Comparison of ENCODE assay signal across 11 mouse cellular contexts in the genomic region with DNA sequence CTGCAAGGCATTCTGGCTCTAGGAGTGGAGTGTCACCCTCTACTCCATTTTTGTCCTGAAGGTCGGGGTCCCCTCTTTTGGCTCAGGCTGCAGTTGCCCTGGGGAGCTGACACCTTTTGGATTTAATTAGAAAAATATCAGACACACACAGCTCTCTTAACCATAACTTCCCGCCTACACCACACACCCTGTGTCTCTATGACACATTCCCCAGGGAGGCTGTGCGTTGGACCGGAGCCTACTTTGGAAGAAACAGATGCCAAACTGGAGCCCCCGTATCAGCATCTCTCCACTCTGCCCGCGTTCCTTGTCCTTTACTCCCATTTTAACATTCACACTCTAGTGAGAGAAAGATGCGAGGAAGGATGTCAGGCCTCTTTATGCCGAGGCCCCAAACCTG. TPM values are rescaled to one million over a fixed set of nuclear protein-coding genes. Genes with fewer than 3 reads are reported as not detected.
DNase-seq lines count a peak whose midpoint lies in the region; ATAC-seq and TF ChIP-seq lines count a peak whose summit lies in the region.
"Had no signal": no experiment of that assay in that cellular context is flagged by ENCODE, and none has a peak within 500 bp of the region (broad histone marks: within the 10 kb centered on the region; RNA-seq: fewer than 3 reads in every experiment).

No protein-coding gene starts in this region.

- 0 out of 2 replicates have a peak overlapping the region, but pooled peaks have one; percentile 17 for H3K4me2 ChIP-seq in forebrain, embryonic 13.5 days
- H3K4me2 ChIP-seq in midbrain, postnatal 0 days (ENCODE audit: low read depth, low read length, poor library complexity, severe bottlenecking) = peak overlapping the region; percentile 84
- H3K4me2 ChIP-seq in intestine, postnatal 0 days (replicated peaks; ENCODE audit: low read depth) = no peak overlapping the region

- DNase-seq in forebrain, embryonic 10.5 days (ENCODE audit: extremely low spot score, low spot score) = no peak
- DNase-seq in MN1 (ENCODE audit: low spot score) = peak; percentile 57
- DNase-seq in layer of hippocampus, adult 9-11 months = peak; percentile 87
- no peak for DNase-seq in midbrain, postnatal 0 days (ENCODE audit: low spot score)
- DNase-seq in urinary bladder, adult 2 months (ENCODE audit: low spot score) = no peak
- DNase-seq in thymus, postnatal 14 days = no peak
- DNase-seq: kidney, adult 2 months had no signal

- no peaks in the 10 kb centered on the region for H3K9me3 ChIP-seq in forebrain, embryonic 13.5 days (replicated peaks)
- H3K9me3 ChIP-seq in forebrain, embryonic 10.5 days = no peaks in the 10 kb centered on the region
- H3K9me3 ChIP-seq in midbrain, postnatal 0 days (ENCODE audit: low read length) = no peaks in the 10 kb centered on the region
- H3K9me3 ChIP-seq in intestine, postnatal 0 days (ENCODE audit: control insufficient read depth) = no peaks in the 10 kb centered on the region
- H3K9me3 ChIP-seq: heart, embryonic 13.5 days; midbrain, embryonic 12.5 days had no signal

- no peak overlapping the region for H3K9ac ChIP-seq in forebrain, embryonic 13.5 days
- H3K9ac ChIP-seq in midbrain, postnatal 0 days (replicated peaks; ENCODE audit: low read length, poor library complexity, severe bottlenecking) = 0 out of 2 replicates have a peak overlapping the region, but pooled peaks have one; percentile 93
- H3K9ac ChIP-seq in intestine, postnatal 0 days (ENCODE audit: low read depth, low read length) = no peak overlapping the region
- H3K9ac ChIP-seq: heart, embryonic 13.5 days; midbrain, embryonic 12.5 days had no signal

- no peak overlapping the region for H3K4me3 ChIP-seq in forebrain, embryonic 13.5 days
- H3K4me3 ChIP-seq in forebrain, embryonic 10.5 days = no peak overlapping the region
- H3K4me3 ChIP-seq in midbrain, postnatal 0 days (ENCODE audit: low read depth, low read length) = peak overlapping the region; percentile 83; the same call in 1 of the 2 replicates
- H3K4me3 ChIP-seq in intestine, postnatal 0 days (ENCODE audit: low read depth, low read length) = no peak overlapping the region

- no peak for ATAC-seq in forebrain, embryonic 13.5 days
- no peak for ATAC-seq in midbrain, postnatal 0 days (ENCODE audit: low FRiP score)
- ATAC-seq in intestine, postnatal 0 days = no peak

- H3K4me1 ChIP-seq in forebrain, embryonic 13.5 days = peaks cover 30% of the 10 kb centered on the region
- H3K4me1 ChIP-seq in forebrain, embryonic 10.5 days = peaks cover 49% of the 10 kb centered on the region
- H3K4me1 ChIP-seq in midbrain, postnatal 0 days (ENCODE audit: insufficient read depth, low read length) = peaks cover 4% of the 10 kb centered on the region
- 0 out of 2 replicates have a peak, but pooled peaks cover 3% of the 10 kb centered on the region for H3K4me1 ChIP-seq in intestine, postnatal 0 days (replicated peaks; ENCODE audit: control insufficient read depth, insufficient read depth, low read length)

- no peak overlapping the region for H3K27ac ChIP-seq in forebrain, embryonic 13.5 days
- H3K27ac ChIP-seq in forebrain, embryonic 10.5 days = no peak overlapping the region
- no peak overlapping the region for H3K27ac ChIP-seq in midbrain, postnatal 0 days (ENCODE audit: low read depth, low read length)
- no peak overlapping the region for H3K27ac ChIP-seq in intestine, postnatal 0 days (ENCODE audit: low read depth, low read length)
- H3K27ac ChIP-seq: heart, embryonic 13.5 days; midbrain, embryonic 12.5 days had no signal

- peaks cover 18% of the 10 kb centered on the region for H3K36me3 ChIP-seq in forebrain, embryonic 13.5 days (ENCODE audit: poor library complexity, severe bottlenecking)
- peaks cover 13% of the 10 kb centered on the region for H3K36me3 ChIP-seq in forebrain, embryonic 10.5 days (replicated peaks)
- H3K36me3 ChIP-seq in midbrain, postnatal 0 days (ENCODE audit: insufficient read depth, low read length) = peaks cover 4% of the 10 kb centered on the region; the same call in 1 of the 2 replicates
- peaks cover under 1% of the 10 kb centered on the region for H3K36me3 ChIP-seq in intestine, postnatal 0 days (ENCODE audit: control insufficient read depth, insufficient read depth)

- peaks cover 22% of the 10 kb centered on the region for H3K27me3 ChIP-seq in forebrain, embryonic 13.5 days
- H3K27me3 ChIP-seq in forebrain, embryonic 10.5 days (ENCODE audit: poor library complexity, severe bottlenecking) = peaks cover 41% of the 10 kb centered on the region
- H3K27me3 ChIP-seq in midbrain, postnatal 0 days (ENCODE audit: insufficient read depth, low read length) = no peaks in the 10 kb centered on the region
- H3K27me3 ChIP-seq in intestine, postnatal 0 days (replicated peaks; ENCODE audit: control insufficient read depth, insufficient read depth, low read length) = no peaks in the 10 kb centered on the region

- no peak for TF ChIP-seq CTCF in midbrain, postnatal 0 days (IDR thresholded peaks at IDR 0.05)
- no peak for TF ChIP-seq CTCF in intestine, postnatal 0 days (IDR thresholded peaks at IDR 0.05; ENCODE audit: low read depth)

- 77% methylated on average over 9 of the region's 9 CpGs for WGBS in forebrain, embryonic 13.5 days
- 87% methylated on average over 9 of the region's 9 CpGs for WGBS in forebrain, embryonic 10.5 days
- WGBS in midbrain, postnatal 0 days = 74% methylated on average over 9 of the region's 9 CpGs
- 87% methylated on average over 9 of the region's 9 CpGs for WGBS in intestine, postnatal 0 days

RNA-seq across cellular contexts. Expression of gene Rapgefl1, which starts 1.9 kb away (rescaled TPM):
- polyA plus RNA-seq in forebrain, embryonic 13.5 days (2015; fragmentation: Nextera tagmentation; extraction: Ambion mirVana) = 2.4 and 3.0 TPM in 2 replicates
- 1.00 and 1.2 TPM in 2 replicates for polyA plus RNA-seq in forebrain, embryonic 10.5 days (2016; fragmentation: Nextera tagmentation; extraction: Ambion mirVana)
- total RNA-seq in midbrain, postnatal 0 days (2014; rRNA removed) = 39.0 and 40.8 TPM in 2 replicates
- 10.9 and 11.4 TPM in 2 replicates for polyA plus RNA-seq in midbrain, postnatal 0 days (2015; fragmentation: Nextera tagmentation; extraction: Ambion mirVana)
- 56.6 and 66.4 TPM in 2 replicates for polyA plus RNA-seq in urinary bladder, adult 2 months (2012; rRNA removed)
- 0.69 and 0.80 TPM in 2 replicates for polyA plus RNA-seq in intestine, postnatal 0 days (2015; fragmentation: Nextera tagmentation; extraction: Ambion mirVana)

RNA-seq across cellular contexts. Expression of gene Wipf2, which starts 24.9 kb away (rescaled TPM):
- 5.0 and 5.4 TPM in 2 replicates for polyA plus RNA-seq in forebrain, embryonic 13.5 days (2015; fragmentation: Nextera tagmentation; extraction: Ambion mirVana)
- polyA plus RNA-seq in forebrain, embryonic 10.5 days (2016; fragmentation: Nextera tagmentation; extraction: Ambion mirVana) = 4.5 and 4.7 TPM in 2 replicates
- total RNA-seq in midbrain, postnatal 0 days (2014; rRNA removed) = 9.2 and 9.8 TPM in 2 replicates
- polyA plus RNA-seq in midbrain, postnatal 0 days (2015; fragmentation: Nextera tagmentation; extraction: Ambion mirVana) = 3.0 and 3.8 TPM in 2 replicates
- 19.2 and 26.0 TPM in 2 replicates for polyA plus RNA-seq in urinary bladder, adult 2 months (2012; rRNA removed)
- polyA plus RNA-seq in intestine, postnatal 0 days (2015; fragmentation: Nextera tagmentation; extraction: Ambion mirVana) = 3.9 and 5.0 TPM in 2 replicates

RNA-seq across cellular contexts. Expression of gene Casc3, which starts 33.8 kb away (rescaled TPM):
- polyA plus RNA-seq in forebrain, embryonic 13.5 days (2015; fragmentation: Nextera tagmentation; extraction: Ambion mirVana) = 46.4 and 51.1 TPM in 2 replicates
- 45.7 and 49.7 TPM in 2 replicates for polyA plus RNA-seq in forebrain, embryonic 10.5 days (2016; fragmentation: Nextera tagmentation; extraction: Ambion mirVana)
- total RNA-seq in midbrain, postnatal 0 days (2014; rRNA removed) = 29.4 and 32.2 TPM in 2 replicates
- polyA plus RNA-seq in midbrain, postnatal 0 days (2015; fragmentation: Nextera tagmentation; extraction: Ambion mirVana) = 34.0 and 39.7 TPM in 2 replicates
- 24.7 and 29.5 TPM in 2 replicates for polyA plus RNA-seq in urinary bladder, adult 2 months (2012; rRNA removed)
- 10.8 and 12.4 TPM in 2 replicates for polyA plus RNA-seq in intestine, postnatal 0 days (2015; fragmentation: Nextera tagmentation; extraction: Ambion mirVana)

RNA-seq across cellular contexts. Expression of gene Msl1, which starts 43.2 kb away (rescaled TPM):
- polyA plus RNA-seq in forebrain, embryonic 13.5 days (2015; fragmentation: Nextera tagmentation; extraction: Ambion mirVana) = 31.3 and 32.9 TPM in 2 replicates
- polyA plus RNA-seq in forebrain, embryonic 10.5 days (2016; fragmentation: Nextera tagmentation; extraction: Ambion mirVana) = 22.9 and 24.1 TPM in 2 replicates
- total RNA-seq in midbrain, postnatal 0 days (2014; rRNA removed) = 88.3 and 107 TPM in 2 replicates
- 22.3 and 25.8 TPM in 2 replicates for polyA plus RNA-seq in midbrain, postnatal 0 days (2015; fragmentation: Nextera tagmentation; extraction: Ambion mirVana)
- 57.0 and 58.7 TPM in 2 replicates for polyA plus RNA-seq in urinary bladder, adult 2 months (2012; rRNA removed)
- 12.6 and 15.1 TPM in 2 replicates for polyA plus RNA-seq in intestine, postnatal 0 days (2015; fragmentation: Nextera tagmentation; extraction: Ambion mirVana)

Comparison
In these comparisons a context has a peak if more than half of its experiments do, and no peak if none do; other contexts are left out.
1. DNase-seq: peak in MN1 (single experiment) and layer of hippocampus, adult 9-11 months (single experiment); none in forebrain, embryonic 10.5 days (single experiment), midbrain, postnatal 0 days (single experiment), urinary bladder, adult 2 months (single experiment) and thymus, postnatal 14 days (single experiment).